Mouse (Mus musculus): ENCODE results near the gene Cd80.

DNA sequence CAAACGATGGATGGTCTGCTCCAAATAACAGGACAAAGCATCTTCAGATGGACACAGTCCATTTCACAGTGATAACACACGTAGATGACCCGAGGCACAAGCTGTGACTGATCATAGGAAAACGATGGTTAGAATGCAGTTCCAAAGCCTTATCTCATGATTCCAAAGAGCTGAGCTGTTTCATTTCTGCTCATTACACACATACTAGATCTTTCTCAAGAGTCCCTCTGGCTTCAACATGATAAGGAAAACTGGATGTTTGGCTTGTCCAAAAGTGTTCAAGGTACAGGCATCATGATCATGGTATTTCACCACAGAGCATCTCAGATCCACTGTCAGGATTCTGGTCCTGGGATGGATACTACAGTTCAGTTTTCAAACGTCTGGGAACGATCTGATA lies 70.9 kb downstream of the Cd80 start:
- TF ChIP-seq CTCF (IDR thresholded peaks at IDR 0.05; ENCODE audit: extremely low read depth, insufficient read length, insufficient replicate concordance, low read depth, low read length) (no peak), POLR2A (IDR thresholded peaks at IDR 0.05; ENCODE audit: low read depth, low read length) (no peak)

Data from small intestine, adult 2 months (tissue).